Mouse (Mus musculus) activated CD4-positive, CD25-positive, alpha-beta regulatory T cell, adult 4 months (primary cell): ENCODE measurements around the gene Il15ra. TPM values are rescaled to one million over a fixed set of nuclear protein-coding genes. Genes with fewer than 3 reads are reported as not detected.
A peak's percentile ranks its signal among the peaks of the same experiment; 100 is the strongest.

ENCODE experiments used
- ATAC-seq: one replicate; pipeline ENCODE4 v1.8.0; 2017
- polyA plus RNA-seq, 2 experiments: library from polyadenylated mRNA; unstranded; fragments of 100-300 nt; shearing (Covaris generic); gene quantifications; one replicate each; pipeline ENCODE4 v1.2.1; 2017

The Il15ra gene
- polyA plus RNA-seq, result 10 to 100 TPM; 23.0 to 24.0 TPM

DNA sequence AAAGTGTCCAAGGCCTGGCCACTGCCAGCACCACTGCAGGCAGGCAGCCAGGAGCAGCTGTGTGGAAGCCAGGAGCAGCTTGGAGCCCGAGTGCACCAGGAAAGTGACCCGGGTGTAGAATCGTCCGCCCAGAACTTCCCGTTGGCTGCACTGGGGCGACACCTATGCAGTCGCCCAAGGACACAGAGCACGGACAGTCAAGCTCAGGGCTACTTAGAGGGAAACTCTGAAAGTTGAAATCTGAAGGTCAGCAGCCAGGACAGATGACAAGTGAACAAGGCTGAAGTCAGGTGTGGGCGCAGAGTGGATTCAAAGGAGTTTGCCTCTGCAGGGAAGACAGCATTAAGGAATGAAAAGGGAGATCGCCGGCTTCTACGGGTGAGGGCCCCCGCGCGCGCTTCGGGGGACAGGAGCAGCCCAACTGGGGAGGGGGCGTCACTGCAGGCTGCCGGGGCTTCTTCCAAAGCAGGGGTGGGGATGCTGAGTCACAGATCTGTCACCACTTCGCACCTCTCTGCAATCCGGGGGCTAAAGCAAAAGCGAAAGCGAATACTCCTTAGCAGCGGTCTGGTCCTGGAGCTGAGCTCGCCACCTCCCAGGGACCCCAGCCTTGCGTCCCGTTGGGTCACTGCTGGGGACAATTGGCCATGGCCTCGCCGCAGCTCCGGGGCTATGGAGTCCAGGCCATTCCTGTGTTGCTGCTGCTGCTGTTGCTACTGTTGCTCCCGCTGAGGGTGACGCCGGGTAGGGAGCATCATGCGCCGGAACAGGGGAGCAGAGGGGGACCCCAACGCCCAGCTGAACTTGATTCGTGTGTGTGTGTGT lies at the start of gene Il15ra:
TSS of gene Il15ra (plus strand) at position 90 of the 825 bp plus-strand sequence.
- ATAC-seq, result peak; percentile 97

DNA sequence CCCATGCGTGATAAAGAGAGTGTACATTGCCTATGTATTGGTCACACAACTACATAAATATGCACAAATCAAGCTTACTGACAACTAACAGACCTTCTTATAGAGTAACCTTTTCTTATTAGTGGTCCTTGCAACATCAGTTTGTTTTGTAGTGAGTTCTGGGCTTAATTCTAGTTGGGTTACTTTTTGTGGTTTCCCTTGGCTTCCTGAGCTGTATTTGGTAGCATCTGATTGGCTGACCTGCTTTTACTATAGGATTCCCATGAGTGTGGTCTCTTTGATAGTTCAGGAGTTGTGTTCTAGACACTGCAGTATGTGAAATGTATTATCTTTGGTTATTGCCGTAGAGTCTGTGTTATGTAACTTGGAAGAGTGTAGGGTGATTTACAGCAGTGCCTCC lies 47.5 kb upstream of the Il15ra start:
- ATAC-seq, result peak; percentile 37

DNA sequence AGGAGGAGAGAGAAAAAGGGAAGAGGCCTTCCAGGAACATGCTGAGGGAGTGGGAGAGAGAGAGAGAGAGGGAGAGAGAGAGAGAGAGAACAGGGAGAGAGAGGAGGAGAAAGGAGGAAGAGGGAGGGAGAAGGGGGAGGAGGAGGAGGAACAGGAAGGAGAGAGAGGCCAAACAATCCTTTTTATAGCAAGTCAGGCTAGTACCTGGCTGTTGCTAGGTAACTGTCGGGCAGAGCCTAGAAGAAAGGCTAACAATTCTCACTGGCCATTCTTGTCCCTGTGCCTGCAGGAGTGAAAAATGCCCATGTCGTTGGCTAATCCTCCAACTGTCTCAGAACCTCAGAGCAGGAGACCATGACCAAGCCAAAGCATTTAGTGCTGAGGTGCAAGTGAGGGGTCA lies 45.8 kb upstream of the Il15ra start:
- ATAC-seq, result no peak

DNA sequence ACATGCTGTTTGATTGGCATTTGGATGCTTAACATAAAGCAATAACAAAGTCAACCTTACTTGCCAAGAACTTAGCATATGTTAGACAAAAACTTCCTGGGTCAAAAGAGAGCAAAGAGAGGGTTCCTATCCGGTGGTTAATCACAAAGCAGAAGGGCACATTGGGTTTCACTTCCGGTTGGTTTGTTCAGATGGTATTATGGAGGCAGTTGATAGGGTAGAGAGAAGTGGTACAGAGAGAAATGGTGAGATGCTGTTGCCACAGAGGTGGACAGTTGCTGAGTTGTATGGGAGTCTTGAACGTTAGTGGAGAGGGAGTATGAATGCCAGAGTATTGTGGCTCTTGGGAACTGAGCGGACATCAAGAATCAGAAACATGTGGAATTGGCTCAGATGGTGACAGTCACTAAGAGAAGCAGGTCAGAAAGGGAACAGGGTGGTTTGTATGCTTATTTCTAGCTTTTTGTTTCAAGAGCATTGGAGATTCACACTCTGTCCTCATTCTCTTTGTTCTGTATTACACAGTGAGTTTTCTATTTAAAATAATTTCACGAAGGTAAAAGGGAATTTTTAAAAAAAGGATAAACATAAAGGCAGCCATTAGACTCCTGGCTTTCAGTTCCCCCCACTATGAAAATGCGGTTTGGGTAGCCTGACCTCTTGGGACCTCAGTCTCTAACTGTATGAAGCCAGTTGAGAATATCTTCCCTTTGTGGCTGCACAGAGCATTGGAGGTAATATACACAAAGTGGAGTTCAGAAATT lies 42.8 kb upstream of the Il15ra start:
- peak; percentile 37 for ATAC-seq

DNA sequence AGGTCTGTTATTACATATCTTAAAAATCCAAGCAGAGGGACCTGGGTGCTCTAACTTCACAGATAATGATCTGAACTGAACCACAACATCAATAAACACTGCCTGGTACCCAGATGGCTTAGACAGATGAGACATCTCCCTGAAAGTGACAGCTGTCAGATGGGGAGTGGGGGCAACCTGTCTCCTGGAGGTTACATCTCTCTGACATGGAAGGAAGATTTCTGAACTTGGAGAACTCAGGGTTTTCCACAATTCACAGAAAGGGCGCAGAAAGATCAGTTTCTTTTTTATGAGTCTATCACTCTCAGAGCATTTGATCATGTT lies 42.2 kb upstream of the Il15ra start:
- peak; percentile 24 for ATAC-seq

DNA sequence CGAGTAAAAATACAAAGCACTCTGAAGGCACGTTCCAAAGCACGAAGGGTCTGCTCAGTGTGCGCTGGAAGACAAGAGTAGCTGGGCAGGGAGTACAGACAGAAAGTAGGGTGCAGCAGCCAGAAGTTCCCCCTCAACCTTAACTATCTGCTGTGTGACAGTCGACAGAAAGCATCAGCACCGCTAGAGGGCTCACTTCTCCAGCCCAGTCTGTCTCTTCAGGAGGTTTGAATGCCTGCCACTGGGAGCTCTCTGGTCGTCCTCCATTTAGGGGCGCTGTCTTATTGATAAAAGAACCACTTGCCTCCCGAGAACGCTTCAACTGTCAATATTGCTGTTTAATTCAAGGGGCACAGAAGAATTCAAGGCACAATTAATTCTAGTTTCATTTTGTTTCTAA lies 41.1 kb upstream of the Il15ra start:
- ATAC-seq, result peak; percentile 51

DNA sequence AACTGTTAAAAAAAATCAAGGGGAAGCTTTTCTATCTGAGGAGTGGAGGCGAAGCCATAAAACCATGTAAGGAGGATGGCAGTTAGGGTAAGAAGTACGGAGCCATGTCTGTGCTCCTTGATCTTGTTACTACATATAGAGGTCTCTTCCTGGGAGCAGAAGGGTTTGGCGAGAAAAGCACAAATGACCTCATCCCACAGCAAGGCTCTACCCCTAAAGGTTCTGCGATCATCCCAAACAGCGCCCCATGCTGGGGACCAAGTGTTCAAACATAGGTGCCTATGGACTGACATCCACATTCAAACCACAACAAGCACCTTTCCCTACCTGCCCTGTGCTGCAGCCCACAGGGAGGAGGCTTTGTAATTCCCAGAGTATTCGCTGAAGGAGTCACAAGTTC lies 40.7 kb upstream of the Il15ra start:
- no peak for ATAC-seq

DNA sequence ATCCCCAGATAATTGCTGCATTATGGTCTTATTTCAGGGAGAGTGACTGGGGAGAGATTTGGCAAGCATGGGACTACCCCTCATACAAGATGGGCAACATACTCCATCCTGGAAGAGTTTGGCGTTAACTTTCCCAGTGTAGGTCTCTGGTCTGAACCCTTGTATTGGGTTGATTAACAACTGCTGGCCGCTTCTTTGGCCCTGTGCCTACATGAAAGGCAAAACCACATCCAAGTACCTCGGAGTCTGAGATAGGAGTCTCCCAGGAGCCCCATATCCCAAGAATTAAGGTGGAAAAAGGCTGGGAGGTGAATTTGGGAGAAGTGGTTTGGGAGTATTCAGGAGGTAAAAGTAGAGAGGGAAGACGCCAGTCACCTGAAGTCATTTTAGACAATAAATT lies 40.3 kb upstream of the Il15ra start:
- no peak for ATAC-seq

DNA sequence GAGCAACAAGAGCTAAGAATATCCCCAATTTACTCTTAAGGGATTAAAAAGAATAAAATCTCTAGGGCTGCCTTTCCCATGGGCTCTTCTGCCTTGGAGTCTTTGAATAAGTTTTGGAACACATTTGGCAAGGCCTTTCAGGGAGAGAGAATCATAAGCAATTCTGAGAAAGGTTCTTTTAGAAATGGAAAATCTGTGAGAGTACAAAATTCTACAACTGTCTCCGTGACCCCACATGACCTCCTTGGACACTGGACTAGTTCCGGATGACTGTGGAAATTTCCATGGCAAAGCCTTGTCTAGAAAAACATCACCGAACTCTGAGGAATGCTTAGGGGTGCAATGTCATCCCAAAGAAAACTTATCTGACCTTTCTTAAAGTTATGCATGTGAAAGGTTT lies 39.8 kb upstream of the Il15ra start:
- ATAC-seq, result no peak

DNA sequence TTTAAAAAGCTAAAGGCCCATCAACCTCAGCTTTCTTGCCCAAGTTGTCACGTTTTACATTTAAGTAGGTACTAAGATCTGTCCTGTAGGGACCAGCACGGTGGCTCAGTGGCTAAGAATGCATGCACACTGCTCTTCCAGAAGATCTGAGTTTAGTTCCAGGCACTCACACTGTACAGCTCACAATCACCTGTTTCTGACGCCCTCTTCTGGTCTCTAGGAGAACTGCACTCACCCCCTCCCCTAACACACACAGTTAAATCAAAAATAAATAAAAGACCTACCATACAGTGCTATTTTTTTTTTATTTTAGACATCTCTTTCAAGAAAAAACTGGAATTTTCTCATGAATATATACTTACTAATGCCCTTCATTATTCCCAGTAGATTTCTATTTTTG lies 32.9 kb upstream of the Il15ra start:
- ATAC-seq, result peak; percentile 72

DNA sequence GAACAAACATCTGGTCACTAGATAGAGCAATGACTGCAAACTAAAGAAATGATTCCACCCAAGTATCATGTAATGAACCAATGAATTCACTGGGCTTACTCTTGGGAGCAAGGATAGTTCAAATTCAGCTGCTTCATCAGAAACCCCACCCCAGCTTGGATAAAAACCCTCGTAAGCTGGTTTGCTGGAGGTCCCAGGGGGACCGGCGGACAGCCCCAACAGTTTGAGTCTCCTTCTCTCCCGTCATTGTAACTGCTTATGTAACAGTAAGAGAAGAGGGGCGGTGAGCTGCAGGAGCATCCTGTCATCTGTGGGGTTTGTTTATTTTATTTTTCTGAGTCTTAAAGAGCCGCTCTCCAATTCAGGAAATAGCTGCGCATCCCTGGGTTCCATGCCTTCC lies 25.5 kb upstream of the Il15ra start:
- ATAC-seq, result no peak

DNA sequence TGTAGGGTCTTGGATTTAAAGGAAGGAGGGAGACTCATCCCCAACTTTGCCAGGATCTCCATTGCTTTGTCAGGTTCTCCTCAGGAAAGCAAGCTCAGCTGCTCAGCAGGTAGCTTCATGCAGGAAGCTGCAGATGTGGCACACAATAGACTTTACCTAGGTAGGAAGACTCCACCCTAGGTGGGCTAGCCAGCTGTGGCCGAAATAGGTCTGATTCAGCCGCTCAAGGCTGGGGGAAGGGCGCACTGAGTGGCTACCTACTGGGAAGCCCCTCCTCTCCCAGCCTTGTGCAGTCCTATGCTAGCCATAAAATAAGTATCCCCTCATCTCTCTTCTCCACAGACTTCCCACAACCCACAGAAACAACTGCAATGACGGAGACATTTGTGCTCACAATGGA lies 22.4 kb upstream of the Il15ra start:
- ATAC-seq, result no peak

DNA sequence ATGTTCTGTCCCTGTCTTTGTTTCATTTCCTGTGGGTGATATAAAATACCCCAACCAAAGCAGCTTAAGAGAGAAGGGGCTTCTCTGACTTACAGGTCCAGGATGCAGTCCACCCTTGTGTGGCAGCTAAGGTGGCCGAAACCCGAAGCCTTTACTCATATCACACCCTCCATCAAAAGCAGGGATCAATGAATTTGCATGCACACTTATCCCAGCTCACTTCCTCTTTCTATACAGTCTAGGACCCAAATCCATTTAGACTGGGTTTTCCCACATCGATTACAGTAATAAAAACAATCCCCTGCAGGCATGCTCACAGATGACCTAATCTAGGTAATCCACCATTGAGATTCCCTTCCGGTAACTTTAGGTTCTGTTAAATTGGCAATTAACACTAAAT lies 18.6 kb upstream of the Il15ra start:
- no peak for ATAC-seq

DNA sequence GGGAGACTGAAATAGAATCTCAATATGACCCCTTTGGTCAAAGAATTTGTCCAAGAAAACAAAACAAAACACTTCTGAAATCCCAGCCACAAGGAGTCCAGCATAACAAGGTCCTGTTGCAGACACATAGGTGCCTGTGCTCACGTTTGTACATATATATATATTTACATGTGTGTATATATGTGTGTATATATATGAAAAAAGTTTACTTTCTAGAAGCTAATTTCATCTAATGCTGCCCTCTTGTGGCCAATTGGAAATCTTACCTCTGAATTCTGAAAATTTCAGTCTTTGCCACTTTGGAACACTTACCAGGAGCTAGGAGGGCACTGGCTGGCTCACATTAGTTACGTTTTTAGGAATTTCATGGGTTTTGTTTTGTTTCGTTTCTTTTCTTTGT lies 17.7 kb upstream of the Il15ra start:
- peak; percentile 16 for ATAC-seq

DNA sequence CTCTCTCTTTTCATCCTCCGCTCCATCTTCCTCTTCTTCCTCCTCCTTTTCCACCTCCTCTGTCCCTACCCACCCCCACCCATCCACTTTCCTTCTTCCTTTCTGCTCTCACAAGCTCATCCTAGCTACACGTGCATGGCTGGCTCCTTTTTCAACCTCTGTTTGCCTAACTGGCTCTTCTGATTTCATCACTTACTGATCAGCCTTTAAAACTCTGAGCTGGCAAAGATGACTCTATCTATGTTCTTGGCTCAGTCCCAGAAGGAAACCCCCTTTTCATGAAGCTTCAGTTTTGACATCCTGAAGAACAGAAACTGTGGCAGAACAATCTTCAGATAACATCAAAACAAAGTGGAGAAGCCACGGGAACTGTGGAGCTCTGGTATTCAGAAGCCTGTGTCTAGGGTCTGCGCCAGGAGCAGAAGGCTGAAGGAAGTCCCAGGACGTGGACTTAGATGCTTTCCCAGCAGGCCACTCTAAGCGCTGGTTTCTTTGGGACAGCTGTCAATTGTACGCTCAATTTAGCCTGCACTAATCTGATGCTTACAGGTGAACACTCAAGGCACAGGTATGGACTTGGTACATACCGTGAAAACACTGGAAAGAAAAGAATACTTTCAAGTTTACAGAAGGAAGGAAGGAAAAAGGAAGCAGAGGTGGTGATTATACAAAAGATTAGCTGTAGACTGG lies 14.7 kb upstream of the Il15ra start:
- no peak for ATAC-seq

DNA sequence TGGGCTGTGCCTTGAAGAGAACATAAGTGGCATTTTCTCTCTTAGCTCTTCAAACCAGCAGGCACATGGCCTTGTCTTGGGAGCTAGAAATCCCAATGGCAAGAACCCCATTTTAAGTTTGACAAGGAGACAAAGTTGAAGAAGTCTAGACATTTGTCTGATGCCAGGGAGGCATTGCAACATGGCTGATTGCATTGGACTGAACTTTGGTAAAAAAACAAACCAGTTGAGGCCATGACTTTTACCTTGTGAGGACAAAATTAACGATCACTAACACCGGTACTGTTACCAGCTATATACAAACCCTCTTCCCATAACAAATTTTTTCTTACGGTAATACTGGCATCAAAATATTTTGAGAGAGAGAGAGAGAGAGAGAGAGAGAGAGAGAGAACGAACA lies 11.7 kb upstream of the Il15ra start:
- no peak for ATAC-seq

DNA sequence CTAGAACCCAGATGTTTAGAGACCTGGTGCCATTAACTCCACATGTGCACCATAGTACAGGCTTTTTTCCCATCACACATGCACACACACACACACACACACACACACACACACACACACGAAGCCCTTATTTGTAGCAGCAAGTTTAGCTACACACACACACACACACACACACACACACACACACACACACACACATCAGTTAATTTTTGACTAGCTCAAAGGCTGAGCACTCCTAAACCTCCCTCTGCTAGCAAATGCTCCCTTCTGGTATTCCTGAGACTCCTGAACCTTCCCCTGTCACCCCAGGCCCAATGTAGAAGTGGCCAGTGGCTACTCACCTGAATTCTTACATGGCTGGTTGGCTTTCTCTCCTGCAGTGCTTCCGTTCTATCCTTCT lies 11.0 kb upstream of the Il15ra start:
- ATAC-seq, result no peak

DNA sequence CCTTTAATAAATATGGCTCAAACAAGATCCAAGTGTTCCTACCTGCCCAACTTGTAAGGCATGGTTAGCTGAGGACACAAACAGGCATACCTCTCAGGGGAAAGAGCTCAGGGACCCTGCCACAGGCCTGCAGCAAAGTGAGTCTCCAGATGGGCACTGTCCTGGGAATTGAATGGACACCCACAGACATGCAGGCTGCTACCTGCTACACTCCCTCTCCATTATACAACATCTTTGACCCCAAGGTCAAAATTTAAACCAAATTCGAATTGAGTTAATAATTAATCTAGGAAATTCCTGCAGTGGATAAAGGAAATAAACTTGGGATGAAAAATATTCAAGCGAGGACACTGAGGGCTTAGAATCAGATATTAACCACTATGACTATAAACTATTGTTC lies 9.2 kb upstream of the Il15ra start:
- no peak for ATAC-seq

DNA sequence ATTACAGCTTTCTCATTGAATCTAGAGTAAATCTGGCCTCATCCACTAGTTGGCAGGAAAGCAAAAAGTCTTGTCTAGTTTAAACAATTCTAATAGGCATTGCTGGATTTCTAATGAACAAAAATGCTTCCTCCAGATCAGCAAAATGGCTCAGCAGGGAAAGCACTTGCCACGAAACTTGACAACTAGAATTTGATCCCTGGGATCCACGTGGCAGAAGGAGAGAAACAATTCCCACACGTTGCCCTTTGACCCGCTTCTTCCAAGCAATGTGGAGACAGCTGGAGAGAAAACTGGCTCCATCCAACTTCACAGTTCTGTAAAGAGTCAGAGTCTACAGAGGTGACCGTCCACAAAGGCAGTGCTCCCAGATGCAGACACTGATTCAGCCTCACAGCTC lies 6.1 kb upstream of the Il15ra start:
- no peak for ATAC-seq

DNA sequence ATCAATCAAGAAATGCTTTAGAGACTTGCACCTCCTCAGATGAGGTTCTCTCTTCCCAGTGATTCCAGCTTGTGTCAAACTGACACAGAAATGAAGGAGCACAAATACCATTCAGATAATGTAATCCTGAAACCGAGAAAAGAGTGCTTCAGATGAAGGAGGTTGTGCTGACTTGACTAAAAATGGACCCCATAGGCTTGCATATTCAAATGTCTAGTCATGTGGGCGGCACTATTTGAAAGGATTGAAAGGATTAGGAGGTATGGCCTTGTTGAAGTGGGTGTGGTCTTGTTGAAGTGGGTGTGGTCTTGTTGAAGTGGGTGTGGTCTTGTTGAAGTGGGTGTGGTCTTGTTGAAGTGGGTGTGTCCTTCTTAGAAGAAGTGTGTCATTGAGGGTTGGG lies 5.2 kb upstream of the Il15ra start:
- no peak for ATAC-seq

DNA sequence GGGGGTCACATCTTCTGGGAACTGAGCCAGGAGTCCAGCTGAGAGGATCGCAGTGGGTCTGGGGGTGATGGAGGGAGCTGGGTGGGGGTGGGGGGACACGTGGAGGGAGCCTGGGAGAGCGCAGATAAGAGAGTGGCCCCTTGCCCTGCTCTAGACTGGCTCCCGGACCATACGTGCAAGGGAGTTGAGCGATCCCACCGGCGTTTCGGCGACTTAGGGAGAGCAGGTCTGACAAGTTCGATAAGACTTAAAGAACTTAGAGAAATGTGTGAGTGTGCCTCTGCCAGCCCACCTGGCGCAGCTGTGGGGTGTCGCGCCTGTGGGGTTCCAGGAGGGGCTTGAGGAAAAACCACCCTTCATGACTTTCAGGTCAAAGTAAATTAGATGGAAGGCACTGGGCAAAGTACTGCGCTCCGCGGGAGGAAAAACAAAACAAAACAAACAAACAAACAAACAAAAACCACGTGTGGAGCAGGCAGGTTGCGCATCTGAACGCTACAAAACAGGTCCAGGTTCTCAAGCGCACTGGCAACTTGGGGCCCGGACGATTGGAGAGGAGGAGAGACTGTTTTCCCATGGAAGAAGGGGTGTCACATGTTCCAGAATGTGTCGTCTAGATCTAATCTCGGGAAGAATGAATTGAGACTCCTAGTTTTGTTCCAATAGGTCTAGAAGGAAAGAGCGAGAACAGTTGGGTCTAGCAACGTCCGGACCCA lies 1.1 kb downstream of the Il15ra start:
- ATAC-seq, result no peak

DNA sequence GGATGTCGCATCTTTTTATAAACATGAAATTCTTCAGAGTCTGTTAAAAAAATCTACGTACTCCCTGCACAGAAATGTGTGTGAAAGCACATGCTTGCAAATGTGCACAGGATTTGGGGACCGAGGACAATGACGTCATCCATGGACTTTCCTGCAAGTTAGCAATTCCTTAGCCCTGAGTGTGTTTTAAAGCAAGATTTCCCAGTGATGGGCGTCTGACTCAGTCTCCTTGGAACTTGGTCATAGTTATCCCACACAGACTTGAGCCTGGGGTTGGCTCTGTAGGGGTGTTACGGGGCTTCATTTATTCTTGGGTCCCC lies 1.6 kb downstream of the Il15ra start:
- no peak for ATAC-seq

DNA sequence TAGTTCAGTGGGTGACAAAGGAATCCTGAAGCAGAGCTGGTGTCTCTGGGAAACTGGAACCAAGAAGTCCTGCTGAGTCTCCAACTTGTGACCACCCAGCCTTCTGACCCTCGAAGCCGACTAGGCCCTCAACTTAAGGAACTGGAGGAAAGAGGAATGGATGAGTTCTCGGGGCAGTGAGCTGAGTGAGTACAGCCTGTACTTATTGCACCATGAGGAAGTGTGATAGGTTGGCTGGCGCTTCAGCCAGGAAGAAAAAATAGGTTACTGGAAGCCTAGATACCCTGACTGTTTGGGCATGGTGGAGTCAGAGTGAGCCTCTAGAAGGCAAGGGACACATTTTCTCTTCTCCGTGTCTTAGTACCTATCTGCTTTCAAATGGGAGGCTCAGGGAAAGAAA lies 3.4 kb downstream of the Il15ra start:
- no peak for ATAC-seq
